Mouse (Mus musculus) CH12.LX (cell line): ENCODE data around the gene Pla2g12a. TPM values are rescaled to one million over a fixed set of nuclear protein-coding genes. Genes with fewer than 3 reads are reported as not detected.

Experiments used
- DNase-seq: peaks from one replicate; pipeline ENCODE4 v3.0.0-alpha.2; 2013; ENCODE audit errors: extremely low read depth
- H3K27ac ChIP-seq: 2 replicates; pipeline ENCODE4 v1.5.1; 2012; ENCODE audit warnings: low read depth, mild to moderate bottlenecking, control low read depth, moderate library complexity; ENCODE audit not compliant: insufficient read depth
- H3K27me3 ChIP-seq: replicated peaks from 2 replicates; pipeline ENCODE3; 2012; ENCODE audit warnings: inconsistent platforms
- H3K36me3 ChIP-seq, 2 experiments: replicated peaks in 1 of 2; 2 replicates each; pipeline versions ENCODE3 to v1.6.1; 2012; ENCODE audit warnings: inconsistent platforms in 1 of 2, low read length in 1 of 2, mild to moderate bottlenecking in 1 of 2, mixed read lengths in 1 of 2, moderate library complexity in 1 of 2; ENCODE audit not compliant: control insufficient read depth in 1 of 2, insufficient read depth in 1 of 2
- H3K4me1 ChIP-seq, 2 experiments: 2 replicates each; pipeline ENCODE4 v1.6.1; 2012; ENCODE audit warnings: inconsistent platforms in 1 of 2, moderate library complexity in 1 of 2; ENCODE audit not compliant: insufficient read depth in 2 of 2, control insufficient read depth in 1 of 2
- H3K4me2 ChIP-seq: 2 replicates; pipeline ENCODE4 v1.6.1; 2012; ENCODE audit warnings: low read depth, mild to moderate bottlenecking, control low read depth; ENCODE audit not compliant: poor library complexity, insufficient read depth, severe bottlenecking
- H3K4me3 ChIP-seq, 3 experiments: fragments of 150-350 bp in 1 of 3; sonication (generic) in 1 of 3; replicated peaks in 1 of 3; 2 replicates each; pipeline versions ENCODE3 to v1.5.1; 2011 to 2012; ENCODE audit warnings: low read depth in 2 of 3, low read length in 2 of 3, mild to moderate bottlenecking in 2 of 3, moderate library complexity in 2 of 3, control low read depth in 1 of 3, improper control_type of control experiment in 1 of 3, inconsistent platforms in 1 of 3, mixed read lengths in 1 of 3; ENCODE audit not compliant: poor library complexity in 1 of 3
- H3K79me2 ChIP-seq: replicated peaks from 2 replicates; pipeline ENCODE4 v1.6.1; 2012; ENCODE audit warnings: mild to moderate bottlenecking, moderate library complexity; ENCODE audit not compliant: control insufficient read depth, poor library complexity, insufficient read depth, severe bottlenecking; ENCODE audit errors: extremely low read depth
- H3K9ac ChIP-seq: 2 replicates; pipeline ENCODE4 v1.6.1; 2012; ENCODE audit warnings: low read depth, mild to moderate bottlenecking, control low read depth, moderate library complexity; ENCODE audit not compliant: insufficient read depth
- H3K9me3 ChIP-seq: replicated peaks from 2 replicates; pipeline ENCODE3; 2012; ENCODE audit warnings: low read length, inconsistent platforms, mixed read lengths
- BHLHE40 ChIP-seq: IDR thresholded peaks from 2 replicates; pipeline ENCODE4 v1.6.1; 2011; ENCODE audit warnings: mild to moderate bottlenecking, low read depth, low read length, improper control_type of control experiment
- CHD1 ChIP-seq: IDR thresholded peaks from 2 replicates; pipeline ENCODE4 v1.6.1; 2012; ENCODE audit warnings: low read depth, low read length, improper control_type of control experiment, inconsistent platforms
- CHD2 ChIP-seq: IDR thresholded peaks from 2 replicates; pipeline ENCODE4 v1.6.1; 2011; ENCODE audit warnings: low read length, improper control_type of control experiment
- E2F4 ChIP-seq: IDR thresholded peaks from 2 replicates; pipeline ENCODE4 v1.6.1; 2011; ENCODE audit warnings: low read depth, low read length, improper control_type of control experiment; ENCODE audit not compliant: insufficient replicate concordance
- EP300 ChIP-seq: IDR thresholded peaks from 2 replicates; pipeline ENCODE4 v1.6.1; 2011; ENCODE audit warnings: low read length, improper control_type of control experiment
- ETS1 ChIP-seq: conservative IDR thresholded peaks from 2 replicates; pipeline ENCODE4 v1.6.1; 2012; ENCODE audit warnings: low read depth, mild to moderate bottlenecking, inconsistent platforms, low read length, improper control_type of control experiment, moderate library complexity
- IRF4 ChIP-seq: IDR thresholded peaks from 2 replicates; pipeline ENCODE4 v1.6.1; 2014; ENCODE audit warnings: low read depth, mild to moderate bottlenecking, inconsistent platforms, low read length, improper control_type of control experiment
- JUND ChIP-seq: conservative IDR thresholded peaks from 2 replicates; pipeline ENCODE4 v1.6.1; 2011; ENCODE audit warnings: low read depth, low read length, improper control_type of control experiment
- MAZ ChIP-seq: IDR thresholded peaks from 2 replicates; pipeline ENCODE4 v1.6.1; 2012; ENCODE audit warnings: low read depth, mild to moderate bottlenecking, inconsistent platforms, low read length, improper control_type of control experiment, moderate library complexity
- MEF2A ChIP-seq: IDR thresholded peaks from 2 replicates; pipeline ENCODE4 v1.6.1; 2014; ENCODE audit warnings: low read depth, mild to moderate bottlenecking, inconsistent platforms, low read length, improper control_type of control experiment, borderline replicate concordance
- MYC ChIP-seq: IDR thresholded peaks from 2 replicates; pipeline ENCODE4 v1.6.1; 2011; ENCODE audit warnings: low read depth, mild to moderate bottlenecking, improper control_type of control experiment, low read length
- NRF1 ChIP-seq: IDR thresholded peaks from 2 replicates; pipeline ENCODE4 v1.6.1; 2014; ENCODE audit warnings: low read depth, mild to moderate bottlenecking, inconsistent platforms, low read length, improper control_type of control experiment, moderate library complexity
- POLR2AphosphoS2 ChIP-seq: IDR thresholded peaks from 2 replicates; pipeline ENCODE4 v1.6.1; 2011; ENCODE audit warnings: low read depth, low read length, improper control_type of control experiment
- RCOR1 ChIP-seq: conservative IDR thresholded peaks from 2 replicates; pipeline ENCODE4 v1.6.1; 2012; ENCODE audit warnings: low read depth, mild to moderate bottlenecking, inconsistent platforms, low read length, improper control_type of control experiment
- TBP ChIP-seq: conservative IDR thresholded peaks from 2 replicates; pipeline ENCODE4 v1.6.1; 2011; ENCODE audit warnings: low read depth, low read length, improper control_type of control experiment
- USF2 ChIP-seq: conservative IDR thresholded peaks from 2 replicates; pipeline ENCODE4 v1.6.1; 2011; ENCODE audit warnings: low read depth, low read length, improper control_type of control experiment
- ZKSCAN1 ChIP-seq: IDR thresholded peaks from 2 replicates; pipeline ENCODE4 v1.6.1; 2012; ENCODE audit warnings: low read depth, inconsistent platforms, low read length, improper control_type of control experiment, borderline replicate concordance
- ZMIZ1 ChIP-seq: IDR thresholded peaks from 2 replicates; pipeline ENCODE4 v1.6.1; 2012; ENCODE audit warnings: low read depth, mild to moderate bottlenecking, inconsistent platforms, low read length, improper control_type of control experiment
- dilution Hi-C: fragments of 300-500 bp; cut with MboI; formaldehyde crosslinking; loops from 2 replicates; pipeline ENCODE4 v1.14.3; 2020; ENCODE audit warnings: low sequenced_read_pairs; ENCODE audit not compliant: extremely low pct_unique_long_range_greater_than_20kb, extremely low pct_ligation_motif_present
- in situ Hi-C: fragments of 300-500 bp; cut with MboI; formaldehyde crosslinking; loops from 3 replicates; pipeline ENCODE4 v1.14.3; 2019; ENCODE audit warnings: low sequenced_read_pairs, low pct_ligation_motif_present, low pct_unique_long_range_greater_than_20kb, mixed read lengths
- polyA plus RNA-seq: library from polyadenylated mRNA; unstranded; fragments of >175 nt; gene quantifications from 2 replicates; pipeline ENCODE4 v1.2.1, GENCODE M21; 2012; ENCODE audit warnings: low read depth; ENCODE audit not compliant: insufficient read length
- total RNA-seq, 2 experiments: library from RNA; depleted of rRNA; stranded (reverse); fragments of 300-350 nt in 1 of 2; fragments of >200 nt in 1 of 2; gene quantifications; 2 replicates each; pipeline ENCODE4 v1.2.3; 2012 to 2014

The Pla2g12a gene
- total and polyA plus RNA-seq, 3 experiments = 50.2 to 78.3 (median 58.6) TPM

DNA sequence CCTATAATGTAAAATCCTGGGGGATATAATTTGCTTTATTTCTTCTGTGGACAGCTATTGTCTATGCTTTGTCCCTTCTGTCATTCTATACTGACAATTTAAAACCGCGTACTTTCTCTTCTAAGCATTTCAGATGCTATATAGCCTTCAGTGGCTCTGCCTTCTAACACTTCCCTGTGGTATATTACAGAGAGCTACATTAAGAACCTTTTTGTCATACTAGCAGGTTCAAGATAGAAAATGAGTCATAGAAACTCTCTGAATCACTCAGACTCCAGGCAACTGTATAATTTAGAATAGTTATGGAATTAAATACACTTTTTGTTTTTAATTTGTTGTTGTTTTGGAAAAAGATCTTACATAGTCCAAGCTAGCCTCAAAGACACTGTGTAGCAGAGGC lies 62.4 kb downstream of the Pla2g12a start:
- Histone ChIP-seq H3K36me3 (no peaks in the 10 kb centered on the region), H3K4me1 (peaks cover 0 to 7% of the 10 kb centered on the region in 2 experiments; a peak in 2 of 4 replicates), H3K9me3 (no peaks in the 10 kb centered on the region), H3K27ac (no peak overlapping the region), H3K27me3 (no peaks in the 10 kb centered on the region), H3K9ac (no peak overlapping the region), H3K4me3 (no peak overlapping the region), H3K79me2 (no peaks in the 10 kb centered on the region), H3K4me2 (no peak overlapping the region)
- 0 out of 2 replicates have a peak, but pooled peaks have one; percentile 31 for TF ChIP-seq MEF2A
- no peak for TF ChIP-seq NRF1
- no peak for TF ChIP-seq TBP
- TF ChIP-seq RCOR1 = no peak
- TF ChIP-seq EP300 = peak; percentile 27; the same call in 1 of the 2 replicates
- no peak for TF ChIP-seq JUND
- 0 out of 2 replicates have a peak, but pooled peaks have one; percentile 12 for TF ChIP-seq IRF4
- DNase-seq = no peak
- in situ Hi-C loops = no loop called here
- dilution Hi-C loops = no loop called here

DNA sequence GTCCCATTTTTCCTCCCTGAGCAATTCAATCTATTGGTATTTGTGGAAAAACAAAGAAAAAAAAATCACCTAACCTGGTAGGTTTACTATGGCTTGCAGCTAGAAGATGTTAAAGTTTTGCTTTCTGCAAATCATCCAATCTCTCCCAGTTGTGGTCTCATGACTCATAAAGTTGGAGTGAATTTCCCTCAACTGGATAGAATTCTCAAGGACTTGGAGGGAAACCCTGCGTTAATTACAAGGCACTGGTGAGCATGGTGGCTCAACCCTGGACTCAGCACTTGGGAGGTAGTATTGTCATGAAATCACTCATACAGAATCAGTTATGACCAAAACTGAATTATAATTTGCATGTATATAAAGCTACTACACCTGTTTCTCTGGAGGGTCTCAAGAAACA lies 62.9 kb downstream of the Pla2g12a start:
- Histone ChIP-seq H3K4me3 (no peak overlapping the region), H3K79me2 (no peaks in the 10 kb centered on the region), H3K4me1 (peaks cover 0 to 7% of the 10 kb centered on the region in 2 experiments; a peak in 2 of 4 replicates), H3K36me3 (no peaks in the 10 kb centered on the region), H3K9ac (no peak overlapping the region), H3K9me3 (no peaks in the 10 kb centered on the region), H3K27me3 (no peaks in the 10 kb centered on the region), H3K27ac (no peak overlapping the region), H3K4me2 (no peak overlapping the region)
- in situ Hi-C loops (no loop called here), dilution Hi-C loops (no loop called here)
- TF ChIP-seq ZKSCAN1 (no peak), CHD2 (no peak), POLR2AphosphoS2 (no peak), MAZ (no peak), MYC (no peak), ZMIZ1 (no peak), MEF2A (no peak), ETS1 (no peak), RCOR1 (no peak), E2F4 (no peak), NRF1 (no peak), BHLHE40 (no peak), CHD1 (no peak), USF2 (no peak)
- DNase-seq = no peak
